Mouse (Mus musculus) forebrain, embryonic 14.5 days (tissue): ENCODE measurements around the gene Tbc1d25. TPM values are rescaled to one million over a fixed set of nuclear protein-coding genes. Genes with fewer than 3 reads are reported as not detected.

Experiments used
- ATAC-seq: fragments of 200-750 bp; cut with Nextera tagmentation; 2 replicates; pipeline ENCODE4 v1.8.0; 2017; ENCODE audit warnings: mild to moderate bottlenecking, moderate library complexity
- DNase-seq: peaks from one replicate; pipeline ENCODE4 v3.0.0-alpha.2; 2015; ENCODE audit warnings: low spot score
- H3K27ac ChIP-seq: fragments of 300-500 bp; sonication (generic); 2 replicates; pipeline ENCODE4 v1.5.1; 2014; ENCODE audit warnings: low read depth, mild to moderate bottlenecking, control low read depth, low read length, moderate library complexity
- H3K27me3 ChIP-seq: fragments of 300-500 bp; sonication (generic); replicated peaks from 2 replicates; pipeline ENCODE4 v1.6.1; 2014; ENCODE audit warnings: low read length, control low read depth, mixed read lengths; ENCODE audit not compliant: control insufficient read depth, insufficient read depth
- H3K36me3 ChIP-seq: fragments of 300-500 bp; sonication (generic); 2 replicates; pipeline ENCODE4 v1.6.1; 2014; ENCODE audit warnings: low read length, control low read depth; ENCODE audit not compliant: control insufficient read depth, insufficient read depth
- H3K4me1 ChIP-seq: fragments of 300-500 bp; sonication (generic); 2 replicates; pipeline ENCODE4 v1.6.1; 2014; ENCODE audit warnings: antibody characterized with exemption, low read length, control low read depth; ENCODE audit not compliant: control insufficient read depth, insufficient read depth
- H3K4me2 ChIP-seq: fragments of 300-500 bp; sonication (generic); 2 replicates; pipeline ENCODE4 v1.6.1; 2014; ENCODE audit warnings: mild to moderate bottlenecking, control low read depth, low read length
- H3K4me3 ChIP-seq: fragments of 300-500 bp; sonication (generic); 2 replicates; pipeline ENCODE4 v1.5.1; 2014; ENCODE audit warnings: low read depth, low read length, control low read depth
- H3K9ac ChIP-seq: fragments of 300-500 bp; sonication (generic); 2 replicates; pipeline ENCODE4 v1.6.1; 2014; ENCODE audit warnings: mild to moderate bottlenecking, low read length, control low read depth, moderate library complexity
- H3K9me3 ChIP-seq: fragments of 300-500 bp; sonication (generic); replicated peaks from 2 replicates; pipeline ENCODE4 v1.6.1; 2016; ENCODE audit warnings: low read length, control low read depth, mixed read lengths; ENCODE audit not compliant: control insufficient read depth
- WGBS: fragments of 180-500 bp; shearing (Covaris S2); extraction: QIAGEN DNeasy Blood & Tissue Kit; methylation state at CpG from one replicate; pipeline ENCODE4 v1.1.7; 2014; 5-methylcytosine and 5-hydroxymethylcytosine counted together
- polyA plus RNA-seq: library from polyadenylated mRNA; unstranded; fragments of >200 nt; fragmentation: Nextera tagmentation; extraction: Ambion mirVana; gene quantifications from 2 replicates; pipeline ENCODE4 v1.2.1, GENCODE M21; 2014

The Tbc1d25 gene
- polyA plus RNA-seq, 1 experiment from 2014 or later: 19.7 TPM

DNA sequence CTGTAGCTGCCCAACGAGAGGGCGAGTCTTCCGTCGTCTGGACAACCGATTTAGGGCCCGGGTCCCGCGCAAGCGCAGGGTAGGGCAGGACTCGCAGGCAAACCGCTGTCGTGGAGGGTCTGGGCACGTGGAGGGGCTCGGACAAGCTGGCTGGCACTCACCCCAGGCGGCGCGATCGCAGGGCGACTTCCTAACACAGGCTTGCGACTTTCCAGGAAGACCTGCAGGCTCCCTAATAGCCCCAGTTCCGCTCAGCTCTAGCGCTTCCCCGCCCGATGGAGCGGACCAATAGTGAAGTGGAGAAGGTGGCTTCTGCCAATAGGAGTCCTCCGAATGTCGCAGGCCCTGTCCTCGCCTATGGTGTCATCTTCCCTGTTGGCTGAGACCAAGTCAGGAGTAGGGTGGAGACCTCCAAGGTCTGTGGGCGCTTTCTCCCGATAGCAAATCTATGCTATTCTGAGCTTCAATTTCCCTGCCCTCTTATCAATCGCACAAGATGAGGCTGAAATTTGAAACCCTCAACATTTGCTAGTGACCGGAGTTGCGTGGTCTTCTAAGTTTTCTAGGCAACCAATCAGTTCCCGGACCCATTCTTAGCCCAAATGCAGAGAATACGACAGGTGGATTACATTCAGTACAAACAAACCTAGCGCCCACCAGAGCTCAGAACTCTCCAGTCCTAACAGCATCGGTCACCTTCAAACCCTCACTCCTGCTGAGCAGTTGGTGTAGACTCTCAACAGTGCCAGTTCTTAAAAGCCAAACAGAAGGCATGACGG is 16.8 kb upstream of the Tbc1d25 start:
- ATAC-seq (peak; percentile 97), DNase-seq (peak; percentile 87)
- Histone ChIP-seq H3K4me1 (no peaks in the 10 kb centered on the region), H3K27me3 (no peaks in the 10 kb centered on the region), H3K27ac (0 out of 2 replicates have a peak overlapping the region, but pooled peaks have one; percentile 39), H3K4me2 (peak overlapping the region; percentile 57), H3K9me3 (no peaks in the 10 kb centered on the region), H3K9ac (peak overlapping the region; percentile 59), H3K36me3 (no peaks in the 10 kb centered on the region), H3K4me3 (peak overlapping the region; percentile 40)
- WGBS: 26% methylated on average over 36 of the region's 38 CpGs

DNA sequence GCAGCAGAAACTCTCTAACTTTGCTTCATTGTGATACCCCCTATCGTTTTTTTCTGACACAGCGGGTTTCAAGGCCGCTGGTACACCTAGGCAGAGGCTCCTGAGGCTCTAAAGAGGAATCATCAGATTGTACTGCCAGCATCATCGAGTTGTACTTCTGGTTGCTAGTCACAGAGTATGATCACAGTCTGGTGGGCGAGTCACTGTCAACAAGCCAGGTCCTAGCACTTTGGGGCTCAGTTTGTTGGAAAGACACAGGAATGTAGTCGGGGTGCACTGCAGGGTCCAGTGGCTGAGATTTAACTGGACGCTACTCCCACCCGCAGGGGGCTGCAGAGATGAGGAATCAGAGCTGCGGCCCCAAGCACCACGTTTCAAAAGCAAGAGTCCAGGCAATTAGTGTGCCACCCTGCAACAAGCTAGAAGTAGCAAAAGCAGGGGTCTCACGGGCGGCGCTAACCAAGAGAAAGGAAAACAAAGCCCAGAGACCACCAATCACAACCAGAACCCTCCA is 16.2 kb upstream of the Tbc1d25 start:
- H3K9me3 ChIP-seq: no peaks in the 10 kb centered on the region
- DNase-seq: no peak
- peak overlapping the region; percentile 57 for H3K4me2 ChIP-seq
- H3K27ac ChIP-seq: 0 out of 2 replicates have a peak overlapping the region, but pooled peaks have one; percentile 39
- peak overlapping the region; percentile 59 for H3K9ac ChIP-seq
- H3K27me3 ChIP-seq: no peaks in the 10 kb centered on the region
- no peaks in the 10 kb centered on the region for H3K4me1 ChIP-seq
- 26% methylated on average over 13 of the region's 13 CpGs for WGBS
- no peaks in the 10 kb centered on the region for H3K36me3 ChIP-seq
- H3K4me3 ChIP-seq: peak overlapping the region; percentile 40
- ATAC-seq: no peak

DNA sequence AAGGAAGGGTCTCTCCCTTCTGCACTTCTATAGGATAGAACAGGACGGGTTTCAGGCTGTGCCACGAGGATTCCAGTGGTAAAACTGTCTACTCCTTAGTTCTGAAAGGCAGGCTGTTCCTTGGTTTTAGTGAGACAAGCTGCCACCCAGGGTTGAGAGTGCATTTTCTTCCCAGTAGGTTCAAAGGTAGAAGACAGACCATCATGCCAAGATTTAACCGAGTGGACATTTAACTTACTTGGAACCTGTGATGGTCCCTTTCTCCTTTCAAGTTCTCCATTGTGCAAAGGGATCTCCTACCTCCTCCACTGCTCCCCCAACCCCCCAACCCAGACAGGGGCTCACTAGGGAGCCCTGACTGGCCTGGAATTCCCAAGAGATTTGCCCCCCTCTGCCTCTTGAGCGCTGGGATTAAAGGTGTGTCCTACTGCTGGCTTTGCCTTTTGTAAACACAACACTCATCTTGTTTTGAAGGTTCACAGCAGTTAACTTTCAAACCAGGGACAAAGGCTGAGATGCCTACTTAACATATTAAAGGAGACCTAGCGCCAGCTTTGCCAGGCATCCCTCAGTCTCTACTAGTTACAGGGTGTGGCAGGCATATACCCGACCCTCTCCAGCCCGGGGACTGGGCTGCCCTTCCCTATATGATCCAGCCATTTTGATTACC is 7.0 kb upstream of the Tbc1d25 start:
- DNase-seq (no peak), ATAC-seq (no peak)
- Histone ChIP-seq H3K4me3 (no peak overlapping the region), H3K36me3 (peaks cover 12% of the 10 kb centered on the region; the same call in 1 of the 2 replicates), H3K9me3 (no peaks in the 10 kb centered on the region), H3K4me1 (no peaks in the 10 kb centered on the region), H3K4me2 (no peak overlapping the region), H3K27me3 (no peaks in the 10 kb centered on the region), H3K9ac (no peak overlapping the region), H3K27ac (no peak overlapping the region)
- WGBS: 15% methylated on average over 7 of the region's 7 CpGs

DNA sequence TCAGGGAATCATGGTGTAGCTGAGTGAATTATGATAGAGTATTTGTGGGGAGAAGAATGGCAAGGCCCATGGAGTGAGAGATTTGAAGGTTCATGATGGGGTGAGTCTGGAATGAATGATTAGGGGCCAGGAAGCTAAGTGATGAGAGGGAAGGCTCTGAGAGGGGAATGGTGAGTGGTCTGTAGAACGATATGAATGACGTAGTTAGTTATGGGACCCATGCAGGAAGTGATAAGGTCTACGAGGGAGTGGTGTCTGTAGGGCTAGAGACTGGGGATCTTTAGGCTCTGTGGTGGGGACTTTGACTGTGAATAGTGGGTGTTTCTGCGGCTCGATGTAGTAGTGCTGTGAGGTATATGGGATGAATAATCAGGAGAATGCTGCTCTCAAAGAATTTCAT is 3.7 kb upstream of the Tbc1d25 start:
- Histone ChIP-seq H3K36me3 (no peaks in the 10 kb centered on the region), H3K27me3 (no peaks in the 10 kb centered on the region), H3K4me1 (no peaks in the 10 kb centered on the region), H3K4me3 (no peak overlapping the region), H3K27ac (no peak overlapping the region), H3K4me2 (no peak overlapping the region), H3K9ac (no peak overlapping the region), H3K9me3 (no peaks in the 10 kb centered on the region)
- ATAC-seq (no peak), DNase-seq (no peak)
- WGBS: 92% methylated on average over 5 of the region's 5 CpGs

DNA sequence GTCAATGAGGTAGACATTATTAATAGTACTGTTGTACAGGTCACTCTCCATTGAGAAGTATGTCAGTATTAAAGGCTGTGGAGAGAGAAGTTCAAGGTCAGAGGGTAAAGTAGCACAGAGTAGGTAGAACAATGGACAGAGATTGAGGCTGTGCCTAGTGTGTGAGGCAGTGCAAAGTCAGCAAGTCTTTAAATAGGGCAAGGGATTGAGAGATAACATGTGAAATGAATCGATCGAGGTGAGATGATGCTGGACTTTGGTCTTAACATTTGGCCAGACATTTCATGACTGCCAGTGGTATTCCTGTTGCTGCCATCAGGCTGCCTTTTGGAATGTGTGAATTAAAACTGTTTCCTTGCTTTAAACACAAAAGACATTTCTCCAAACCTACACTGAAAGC is 2.9 kb upstream of the Tbc1d25 start:
- H3K36me3 ChIP-seq: no peaks in the 10 kb centered on the region
- no peak overlapping the region for H3K4me2 ChIP-seq
- WGBS: 100% methylated on average over 2 of the region's 2 CpGs
- H3K27ac ChIP-seq: no peak overlapping the region
- no peaks in the 10 kb centered on the region for H3K27me3 ChIP-seq
- no peak overlapping the region for H3K9ac ChIP-seq
- H3K4me1 ChIP-seq: no peaks in the 10 kb centered on the region
- H3K9me3 ChIP-seq: no peaks in the 10 kb centered on the region
- H3K4me3 ChIP-seq: no peak overlapping the region
- ATAC-seq: no peak
- no peak for DNase-seq

DNA sequence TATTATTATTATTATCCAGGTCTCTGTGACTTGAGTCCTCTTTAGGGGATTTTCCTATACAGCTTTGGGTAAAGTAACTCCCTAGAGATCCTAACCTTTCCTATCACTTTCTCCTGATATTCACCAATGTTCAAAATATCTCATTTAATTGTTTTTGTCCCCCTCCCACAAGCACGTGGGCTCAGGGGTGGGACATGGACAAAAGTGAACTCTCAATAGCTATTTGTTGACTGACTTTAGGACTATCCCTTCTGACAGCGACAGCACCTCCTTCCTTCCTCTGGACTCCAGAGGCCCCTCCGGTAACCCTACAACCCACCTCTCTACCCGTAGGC is 845 bp downstream of the Tbc1d25 start:
- H3K4me1 ChIP-seq: no peaks in the 10 kb centered on the region
- peaks cover 10% of the 10 kb centered on the region; the same call in 1 of the 2 replicates for H3K36me3 ChIP-seq
- no peaks in the 10 kb centered on the region for H3K27me3 ChIP-seq
- H3K4me3 ChIP-seq: peak overlapping the region; percentile 53
- no peak overlapping the region for H3K27ac ChIP-seq
- H3K9ac ChIP-seq: peak overlapping the region; percentile 55
- DNase-seq: no peak
- no peaks in the 10 kb centered on the region for H3K9me3 ChIP-seq
- WGBS: 25% methylated on average over 4 of the region's 4 CpGs
- H3K4me2 ChIP-seq: peak overlapping the region; percentile 52
- no peak for ATAC-seq

DNA sequence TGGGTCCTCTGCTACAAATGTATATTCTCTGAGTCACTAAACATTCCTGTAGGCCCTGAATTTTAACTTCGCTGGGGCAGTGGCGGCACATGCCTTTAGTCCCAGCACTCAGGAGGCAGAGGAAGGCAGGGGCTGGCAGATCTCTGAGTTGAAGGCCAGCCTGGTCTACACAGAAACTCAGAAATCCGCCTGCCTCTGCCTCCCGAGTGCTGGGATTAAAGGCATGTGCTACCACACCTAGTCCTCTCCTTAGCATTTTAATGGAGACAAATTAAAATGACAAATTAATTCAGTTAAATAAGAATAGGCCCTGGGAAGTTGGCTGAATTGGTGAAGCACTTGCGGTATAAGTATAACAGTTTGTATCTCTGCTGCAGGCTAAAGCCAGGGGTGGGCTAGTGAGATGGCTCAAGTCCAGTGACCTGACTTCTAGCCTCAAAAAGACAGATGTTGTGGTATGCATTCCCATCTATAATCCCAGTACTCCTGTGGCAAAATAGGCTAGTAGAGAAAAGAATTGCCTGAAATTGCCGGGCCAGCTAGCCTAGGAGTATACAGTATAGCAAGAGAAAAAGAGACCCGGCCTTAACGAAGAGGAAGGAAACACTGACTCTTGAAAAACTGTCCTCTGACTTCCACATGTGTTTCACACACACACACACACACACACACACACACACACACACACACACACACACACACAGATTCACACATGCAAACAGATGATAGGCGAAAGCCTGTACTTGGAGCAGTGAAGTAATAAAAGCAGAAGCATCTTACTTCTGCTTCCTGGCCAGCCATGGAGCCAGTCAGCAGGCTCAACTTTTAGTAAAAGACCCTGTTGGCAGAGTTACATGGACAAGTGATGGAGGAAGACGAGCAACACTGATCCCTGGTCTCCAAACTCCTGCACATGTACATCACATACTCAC is 8.0 kb downstream of the Tbc1d25 start:
- Histone ChIP-seq H3K9ac (no peak overlapping the region), H3K27me3 (no peaks in the 10 kb centered on the region), H3K36me3 (peaks cover 10% of the 10 kb centered on the region; the same call in 1 of the 2 replicates), H3K9me3 (no peaks in the 10 kb centered on the region), H3K4me3 (no peak overlapping the region), H3K4me2 (no peak overlapping the region), H3K4me1 (no peaks in the 10 kb centered on the region), H3K27ac (no peak overlapping the region)
- DNase-seq (no peak), ATAC-seq (no peak)
- 90% methylated on average over 10 of the region's 10 CpGs for WGBS

DNA sequence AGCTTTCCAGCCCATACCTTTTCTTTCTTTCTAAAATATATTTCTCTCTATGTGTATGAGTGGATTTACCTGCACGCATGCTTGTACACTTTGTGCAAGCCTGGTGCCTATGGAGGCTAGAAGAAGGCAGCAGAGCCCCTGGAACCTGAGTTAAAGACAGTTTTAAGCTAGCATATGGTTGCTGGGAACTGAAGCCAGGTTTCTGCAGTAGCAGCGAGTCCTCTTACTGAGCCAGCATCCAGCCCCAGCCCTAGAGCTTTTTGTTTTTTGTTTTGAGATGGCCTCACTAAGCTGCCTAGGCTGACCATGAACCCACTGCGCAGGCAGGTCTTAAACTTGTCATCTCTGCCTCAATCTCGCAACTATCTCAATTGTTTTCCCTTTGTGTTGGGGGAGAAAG is 11.5 kb downstream of the Tbc1d25 start:
- no peaks in the 10 kb centered on the region for H3K9me3 ChIP-seq
- no peaks in the 10 kb centered on the region for H3K27me3 ChIP-seq
- no peak overlapping the region for H3K9ac ChIP-seq
- H3K36me3 ChIP-seq: 0 out of 2 replicates have a peak, but pooled peaks cover 1% of the 10 kb centered on the region
- H3K27ac ChIP-seq: no peak overlapping the region
- DNase-seq (no peak), ATAC-seq (no peak)
- 89% methylated on average over 4 of the region's 4 CpGs for WGBS
- H3K4me3 ChIP-seq: no peak overlapping the region
- no peaks in the 10 kb centered on the region for H3K4me1 ChIP-seq
- no peak overlapping the region for H3K4me2 ChIP-seq
